Mouse (Mus musculus): Measurements from ENCODE around the gene Olfr248. TPM values are rescaled to one million over a fixed set of nuclear protein-coding genes. Genes with fewer than 3 reads are reported as not detected.
"Not testable (repeated sequence)": the region's sequence is repeated elsewhere in the genome, so short reads cannot be mapped to it uniquely, and the experiment has no call there.

Gene Olfr248
- not detected for total RNA-seq (2021)
- long read RNA-seq, experiment 1: 0 reads
- long read RNA-seq, experiment 2: 0 reads

DNA sequence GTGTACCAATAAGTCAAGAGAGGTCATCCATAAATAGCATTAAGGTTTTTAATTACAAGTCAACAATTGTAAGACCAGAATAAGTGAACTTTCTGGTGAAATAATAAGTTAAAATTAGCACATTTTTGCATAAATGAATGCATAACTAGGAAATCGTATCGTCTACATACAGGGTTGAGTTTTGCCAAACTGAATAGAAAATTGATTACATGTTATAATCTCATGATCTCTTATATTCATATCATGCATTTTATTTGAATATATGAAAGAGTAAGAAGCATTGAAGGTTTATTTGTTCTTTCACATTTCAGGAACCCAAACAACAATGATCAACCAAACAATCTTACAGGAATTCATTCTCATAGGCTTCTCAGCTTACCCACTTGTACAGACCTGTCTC lies at the start of gene Olfr248:
Gene Olfr248, plus strand, starts transcription at position 301 of the 400 bp plus-strand sequence.
- DNase-seq: no peak

DNA sequence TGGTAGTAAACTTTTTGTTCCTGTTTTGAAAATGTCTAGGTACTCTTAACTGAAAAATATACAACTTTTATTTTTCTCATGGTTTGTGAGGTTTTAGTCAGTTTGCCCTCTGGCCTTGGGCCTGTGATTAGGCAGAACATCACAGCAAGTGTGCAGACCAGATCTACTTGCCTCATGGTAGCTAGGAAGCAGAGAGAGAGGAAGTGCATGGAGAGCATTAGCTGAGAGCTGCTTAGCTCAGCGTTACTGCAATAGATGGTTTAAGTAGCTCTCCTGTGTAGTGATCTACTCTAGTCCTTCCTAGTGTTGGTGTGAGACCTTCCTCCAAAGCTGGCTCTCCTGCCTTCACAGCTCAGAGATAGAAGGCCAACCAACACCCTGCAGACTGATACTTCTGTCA lies 37.2 kb upstream of the Olfr248 start:
- not testable (repeated sequence) for DNase-seq

DNA sequence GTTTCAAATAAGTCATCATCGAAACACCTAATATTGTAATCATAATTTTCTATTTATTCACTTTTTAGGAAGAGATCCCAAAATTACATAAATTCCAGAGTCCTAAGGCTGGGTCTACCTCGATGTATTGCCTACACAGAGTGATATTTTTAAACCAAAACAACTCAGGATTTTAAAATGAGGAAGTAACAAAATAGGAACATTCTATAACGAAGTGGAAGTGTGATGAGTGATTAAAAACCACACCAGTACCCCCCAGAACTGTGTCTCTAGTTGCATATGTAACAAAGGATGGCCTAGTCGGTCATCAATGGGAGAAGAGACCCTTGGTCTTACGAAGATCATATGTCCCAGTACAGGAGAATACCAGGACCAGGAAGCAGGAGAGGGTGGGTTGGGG lies 36.2 kb upstream of the Olfr248 start:
- no peak for DNase-seq

DNA sequence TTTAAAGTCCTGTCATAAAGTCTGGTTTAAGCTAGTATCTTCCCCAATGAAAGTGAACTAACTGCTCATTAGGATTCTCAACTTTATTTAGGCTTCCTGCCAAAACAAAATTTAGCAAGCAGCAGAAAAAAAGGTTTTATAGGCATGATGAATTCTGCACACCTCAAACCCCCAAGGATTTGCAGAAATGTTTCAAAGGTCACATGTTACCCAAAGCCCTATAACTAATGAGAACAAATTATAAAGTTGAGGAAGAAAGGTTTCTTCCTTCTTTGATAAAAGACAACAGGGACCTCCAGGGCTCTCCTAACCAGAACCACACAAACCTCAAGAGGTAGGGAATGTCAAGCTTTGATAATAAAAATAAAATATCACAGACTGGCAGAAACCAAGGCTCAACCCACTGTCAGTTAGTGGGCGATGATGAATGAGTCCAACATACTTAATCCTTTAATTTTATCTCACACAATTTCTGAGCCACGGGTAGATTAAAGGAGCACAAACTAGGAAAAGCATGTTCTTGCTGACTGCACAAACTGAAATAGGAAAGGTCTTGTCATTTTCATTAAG lies 25.9 kb upstream of the Olfr248 start, which contains the start of gene Olfr417:
Gene Olfr417, plus strand, starts transcription at position 241 of the 570 bp plus-strand sequence.
- DNase-seq: no peak

DNA sequence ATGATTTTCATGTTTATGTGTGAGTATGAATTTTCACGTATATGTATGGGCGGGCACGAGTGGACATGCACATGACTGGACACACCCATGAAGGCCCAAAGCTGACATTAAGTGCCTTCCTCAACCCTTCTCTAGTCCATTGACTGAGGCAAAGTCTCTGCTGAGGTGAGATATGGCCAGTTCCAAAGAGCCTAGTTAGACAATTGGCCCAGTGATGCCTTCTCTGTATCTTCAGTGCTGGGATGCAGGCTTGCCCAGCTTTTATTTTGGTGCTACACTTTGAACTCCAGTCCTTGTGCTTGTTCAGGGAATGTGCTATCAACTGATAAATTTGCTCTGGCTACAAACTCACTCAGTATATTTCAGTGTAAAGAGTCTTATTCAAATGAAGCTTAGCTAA lies 17.0 kb upstream of the Olfr248 start:
- DNase-seq: no peak

DNA sequence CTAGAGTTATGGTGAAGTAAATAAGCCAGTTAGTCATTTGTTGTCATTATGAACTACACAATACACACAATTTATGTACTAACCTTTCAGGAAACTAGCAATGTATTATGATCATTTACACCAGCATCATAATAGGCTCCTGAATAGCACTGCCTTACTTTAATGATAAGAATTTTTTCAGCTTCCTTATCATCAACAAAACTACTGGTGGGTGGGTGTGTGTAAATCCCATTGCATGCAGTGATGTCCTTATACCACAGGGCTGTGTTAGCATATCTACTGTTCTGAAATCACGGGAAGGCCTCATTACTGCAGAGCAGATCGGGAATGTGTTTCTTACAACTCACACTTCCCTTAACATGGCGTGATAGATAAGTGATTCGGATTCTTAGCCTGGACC lies 32.1 kb downstream of the Olfr248 start:
- no peak for DNase-seq

DNA sequence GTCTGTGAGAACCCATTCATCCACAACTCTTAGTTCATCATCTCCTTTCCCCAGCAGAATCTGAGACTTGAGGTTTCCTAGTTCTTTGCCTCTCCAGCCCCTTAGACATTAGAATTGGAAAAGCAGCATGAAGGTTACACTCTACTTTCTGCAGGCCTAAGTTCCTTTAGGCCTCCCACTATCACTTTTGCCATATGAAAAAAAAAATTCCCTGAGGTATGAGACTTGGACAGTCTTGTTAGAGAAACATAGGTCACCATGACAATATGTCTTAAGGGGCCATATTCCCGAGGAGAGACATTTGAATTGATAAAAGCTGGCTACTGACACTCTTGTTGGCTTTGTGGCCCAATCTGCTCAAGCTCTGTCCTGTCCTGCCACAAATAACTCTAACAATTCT lies 32.9 kb downstream of the Olfr248 start, which contains the start of gene Olfr414:
Gene Olfr414, plus strand, starts transcription at position 301 of the 400 bp plus-strand sequence.
- DNase-seq: no peak

DNA sequence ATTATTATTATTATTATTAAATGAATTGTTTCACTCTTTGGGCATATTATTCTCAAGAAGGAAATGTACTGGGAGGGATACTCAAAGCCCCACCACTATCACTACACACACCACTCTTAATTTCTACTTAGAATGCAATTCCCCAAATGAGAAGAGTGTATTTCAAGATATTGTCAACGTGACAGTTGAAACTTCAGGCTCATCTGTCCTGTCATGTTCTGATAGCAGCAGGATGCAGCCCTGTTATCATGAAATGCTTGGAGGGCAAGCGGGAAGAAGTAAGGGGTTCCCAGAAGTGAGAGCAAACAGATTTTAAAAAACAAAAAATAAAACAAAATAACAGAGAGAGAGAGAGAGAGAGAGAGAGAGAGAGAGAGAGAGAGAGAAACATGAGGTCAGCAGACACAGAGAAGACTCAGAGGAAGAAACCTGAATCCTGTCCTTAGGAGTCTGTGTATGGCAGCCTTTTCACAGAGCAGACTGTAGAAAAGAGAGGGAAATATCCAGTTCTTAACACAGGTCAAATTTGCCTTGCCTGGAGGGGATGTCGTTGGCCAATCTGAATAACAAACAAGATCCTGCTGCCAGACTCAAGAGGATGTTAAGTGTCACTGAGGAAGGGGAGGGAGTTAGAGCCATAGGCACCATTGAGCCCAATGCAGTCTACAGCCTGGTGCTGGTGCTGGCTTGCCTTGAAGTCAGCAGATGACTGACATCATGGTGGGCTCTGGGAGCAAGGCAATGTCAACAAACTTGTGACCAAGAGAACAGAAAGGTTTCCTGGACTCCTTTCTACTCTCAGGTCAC lies 35.5 kb downstream of the Olfr248 start:
- no peak for DNase-seq

DNA sequence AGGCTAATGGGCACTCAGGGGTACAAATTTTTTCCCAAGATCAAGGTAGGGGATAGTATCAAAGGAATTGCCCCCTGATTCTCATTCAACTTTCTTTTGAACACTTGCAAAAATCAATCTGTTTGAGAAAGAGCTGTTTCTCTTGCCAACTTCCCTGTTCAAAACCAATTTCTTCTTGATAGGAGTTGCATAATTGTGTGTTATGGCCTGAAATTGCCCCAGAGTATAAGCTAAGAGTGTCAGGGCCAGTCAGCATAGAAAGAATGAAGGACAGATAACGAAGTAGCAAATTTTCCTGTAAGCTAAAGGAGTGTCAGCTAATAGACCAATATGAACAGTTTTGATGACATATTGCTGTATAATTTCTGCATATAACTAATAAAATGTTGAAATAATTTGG lies 36.6 kb downstream of the Olfr248 start:
- DNase-seq: no peak

DNA sequence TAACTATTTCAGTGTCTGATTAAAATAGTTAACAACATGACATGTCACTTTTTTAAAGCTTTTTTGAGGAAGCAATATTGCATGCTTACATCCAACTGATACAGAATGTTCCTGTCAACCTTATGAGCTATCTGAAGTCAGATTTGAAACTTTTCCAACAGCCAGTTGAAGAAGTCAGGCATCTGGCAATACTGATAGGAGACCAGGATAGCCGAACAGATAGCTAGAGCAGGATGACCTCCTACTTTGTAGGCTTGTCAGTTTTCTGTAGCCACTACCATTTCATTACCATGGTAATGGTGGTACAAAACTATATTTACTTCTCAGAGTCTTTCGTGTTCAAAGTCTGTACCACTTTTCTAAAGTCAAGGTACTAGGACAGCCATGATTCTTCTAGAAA lies 37.6 kb downstream of the Olfr248 start:
- no peak for DNase-seq

DNA sequence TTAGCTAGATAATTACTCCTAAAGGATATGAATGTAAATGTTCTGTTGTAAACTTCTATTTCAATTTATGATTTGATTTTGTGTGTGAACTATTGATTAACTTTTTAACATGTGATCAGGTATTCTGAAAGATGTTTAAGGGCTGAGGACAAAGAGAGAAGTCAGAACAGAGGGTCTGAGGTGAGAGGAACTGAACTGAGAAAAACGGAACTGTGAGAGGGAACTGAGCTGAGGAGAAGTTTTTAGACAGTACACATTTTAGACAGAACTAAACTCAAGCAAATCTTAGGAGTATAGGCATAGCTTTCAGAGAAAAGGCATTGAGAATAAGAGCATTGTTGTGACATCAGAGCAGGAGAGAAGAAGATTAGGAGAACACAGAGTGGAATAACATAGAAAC lies 43.3 kb downstream of the Olfr248 start:
- DNase-seq: no peak

Other genes with a start within 250 kb of the Olfr248 start
- gene Olfr420, start 235.4 kb upstream of the Olfr248 start, total RNA-seq (2021): not detected
- gene Spta1, start 218.3 kb upstream of the Olfr248 start, total RNA-seq (2021): 1 to 10 TPM in 1 of 2 experiments, under 1 TPM in 1; 0.26 to 1.5 TPM
- gene Olfr419, start 139.0 kb upstream of the Olfr248 start, total RNA-seq (2021): not detected
- not detected for gene Mptx1, start 60.5 kb upstream of the Olfr248 start, total RNA-seq (2021)
- gene Olfr417, start 25.9 kb upstream of the Olfr248 start, total RNA-seq (2021): not detected
- not detected for gene Olfr414, start 33.0 kb downstream of the Olfr248 start, total RNA-seq (2021)
- not detected for gene Olfr220, start 51.0 kb downstream of the Olfr248 start, total RNA-seq (2021)
- 1 to 10 TPM; 1.2 to 1.6 TPM for gene Fmn2, start 110.8 kb downstream of the Olfr248 start, total RNA-seq (2021)

Data from gastrocnemius, postnatal 10 days (tissue).